Mouse (Mus musculus) midbrain, embryonic 11.5 days (tissue): ENCODE data around the gene Igfbp7. TPM values are rescaled to one million over a fixed set of nuclear protein-coding genes. Genes with fewer than 3 reads are reported as not detected.

Experiments
- ATAC-seq: fragments of 200-750 bp; cut with Nextera tagmentation; 2 replicates; pipeline ENCODE4 v1.8.0; 2017; ENCODE audit warnings: moderate TSS enrichment, moderate library complexity; ENCODE audit not compliant: low FRiP score
- DNase-seq: peaks from one replicate; pipeline ENCODE4 v3.0.0; 2015; ENCODE audit warnings: low spot score; ENCODE audit errors: missing footprints
- H3K27ac ChIP-seq: fragments of 300-500 bp; sonication (generic); 2 replicates; pipeline ENCODE4 v1.5.1; 2014; ENCODE audit warnings: low read depth, low read length
- H3K27me3 ChIP-seq: fragments of 300-500 bp; sonication (generic); 2 replicates; pipeline ENCODE4 v1.6.1; 2014; ENCODE audit warnings: mild to moderate bottlenecking, low read length, moderate library complexity, mixed read lengths; ENCODE audit not compliant: control insufficient read depth, insufficient read depth
- H3K36me3 ChIP-seq: fragments of 300-500 bp; sonication (generic); 2 replicates; pipeline ENCODE4 v1.6.1; 2014; ENCODE audit warnings: mild to moderate bottlenecking, low read length, moderate library complexity, mixed read lengths; ENCODE audit not compliant: control insufficient read depth, insufficient read depth
- H3K4me1 ChIP-seq: fragments of 300-500 bp; sonication (generic); 2 replicates; pipeline ENCODE4 v1.6.1; 2014; ENCODE audit warnings: low read length; ENCODE audit not compliant: control insufficient read depth, insufficient read depth
- H3K4me2 ChIP-seq: fragments of 300-500 bp; sonication (generic); 2 replicates; pipeline ENCODE4 v1.6.1; 2014; ENCODE audit warnings: mild to moderate bottlenecking, moderate library complexity
- H3K4me3 ChIP-seq: fragments of 300-500 bp; sonication (generic); 2 replicates; pipeline ENCODE4 v1.5.1; 2014; ENCODE audit warnings: low read depth, low read length
- H3K9ac ChIP-seq: fragments of 300-500 bp; sonication (generic); 2 replicates; pipeline ENCODE4 v1.6.1; 2014; ENCODE audit warnings: low read length
- H3K9me3 ChIP-seq: fragments of 300-500 bp; sonication (generic); 2 replicates; pipeline ENCODE4 v1.6.1; 2016; ENCODE audit warnings: low read length; ENCODE audit not compliant: control insufficient read depth
- WGBS: fragments of 180-500 bp; shearing (Covaris S2); extraction: QIAGEN DNeasy Blood & Tissue Kit; methylation state at CpG from one replicate; pipeline ENCODE4 v1.1.7; 2014; 5-methylcytosine and 5-hydroxymethylcytosine counted together
- polyA plus RNA-seq: library from polyadenylated mRNA; unstranded; fragments of >200 nt; fragmentation: Nextera tagmentation; extraction: Ambion mirVana; gene quantifications from 2 replicates; pipeline ENCODE4 v1.2.1, GENCODE M21; 2014

The Igfbp7 gene
- polyA plus RNA-seq, 1 experiment from 2014 or later: 25.1 TPM

- Histone ChIP-seq H3K4me2 (no peak overlapping the region), H3K27ac (no peak overlapping the region), H3K27me3 (no peaks in the 10 kb centered on the region), H3K4me3 (no peak overlapping the region), H3K4me1 (no peaks in the 10 kb centered on the region), H3K9me3 (no peaks in the 10 kb centered on the region), H3K9ac (no peak overlapping the region), H3K36me3 (no peaks in the 10 kb centered on the region)
- ATAC-seq: no peak
- no peak for DNase-seq
- 86% methylated on average over 9 of the region's 9 CpGs for WGBS
Measured at GRCm38 (mm10) chr5:77433561-77433960, 25.7 kb upstream of the Igfbp7 start.

- ATAC-seq (no peak), DNase-seq (no peak)
- WGBS: 64% methylated on average over 3 of the region's 3 CpGs
- Histone ChIP-seq H3K9ac (no peak overlapping the region), H3K36me3 (no peaks in the 10 kb centered on the region), H3K27me3 (no peaks in the 10 kb centered on the region), H3K9me3 (no peaks in the 10 kb centered on the region), H3K4me1 (no peaks in the 10 kb centered on the region), H3K4me2 (no peak overlapping the region), H3K27ac (no peak overlapping the region), H3K4me3 (no peak overlapping the region)
Measured at GRCm38 (mm10) chr5:77433119-77433518, 25.3 kb upstream of the Igfbp7 start.

GRCm38 (mm10) chr5:77432446-77432845 is 24.6 kb upstream of the Igfbp7 start:
- DNase-seq: no peak
- H3K9me3 ChIP-seq: no peaks in the 10 kb centered on the region
- WGBS: 75% methylated on average over 2 of the region's 2 CpGs

GRCm38 (mm10) chr5:77431068-77431467 is 23.2 kb upstream of the Igfbp7 start:
- no peaks in the 10 kb centered on the region for H3K9me3 ChIP-seq
- no peak for ATAC-seq

More at GRCm38 (mm10) chr5:77432446-77432845, 24.6 kb upstream of the Igfbp7 start:
- Histone ChIP-seq H3K4me1 (no peaks in the 10 kb centered on the region), H3K27ac (no peak overlapping the region), H3K4me3 (no peak overlapping the region), H3K4me2 (no peak overlapping the region), H3K36me3 (no peaks in the 10 kb centered on the region), H3K9ac (no peak overlapping the region), H3K27me3 (no peaks in the 10 kb centered on the region)
- ATAC-seq: no peak

GRCm38 (mm10) chr5:77430471-77430870 is 22.6 kb upstream of the Igfbp7 start:
- ATAC-seq (no peak), DNase-seq (no peak)
- Histone ChIP-seq H3K27ac (no peak overlapping the region), H3K4me1 (no peaks in the 10 kb centered on the region), H3K9ac (no peak overlapping the region), H3K27me3 (no peaks in the 10 kb centered on the region), H3K4me3 (no peak overlapping the region), H3K9me3 (no peaks in the 10 kb centered on the region), H3K4me2 (no peak overlapping the region), H3K36me3 (no peaks in the 10 kb centered on the region)
- 88% methylated on average over 11 of the region's 11 CpGs for WGBS

More at GRCm38 (mm10) chr5:77431068-77431467, 23.2 kb upstream of the Igfbp7 start:
- no peaks in the 10 kb centered on the region for H3K4me1 ChIP-seq
- no peaks in the 10 kb centered on the region for H3K27me3 ChIP-seq
- 84% methylated on average over 9 of the region's 9 CpGs for WGBS
- H3K4me3 ChIP-seq: no peak overlapping the region
- no peak overlapping the region for H3K9ac ChIP-seq
- no peaks in the 10 kb centered on the region for H3K36me3 ChIP-seq
- no peak overlapping the region for H3K27ac ChIP-seq
- no peak overlapping the region for H3K4me2 ChIP-seq
- DNase-seq: no peak

GRCm38 (mm10) chr5:77430049-77430448 is 22.2 kb upstream of the Igfbp7 start:
- Histone ChIP-seq H3K4me3 (no peak overlapping the region), H3K9ac (no peak overlapping the region), H3K4me2 (no peak overlapping the region), H3K4me1 (no peaks in the 10 kb centered on the region), H3K27ac (no peak overlapping the region), H3K9me3 (no peaks in the 10 kb centered on the region), H3K27me3 (no peaks in the 10 kb centered on the region), H3K36me3 (no peaks in the 10 kb centered on the region)
- no peak for DNase-seq
- WGBS: 93% methylated on average over 4 of the region's 4 CpGs
- ATAC-seq: no peak

GRCm38 (mm10) chr5:77428526-77428925 is 20.7 kb upstream of the Igfbp7 start:
- no peak overlapping the region for H3K9ac ChIP-seq
- H3K27me3 ChIP-seq: no peaks in the 10 kb centered on the region
- no peak overlapping the region for H3K4me3 ChIP-seq
- 90% methylated on average over 4 of the region's 4 CpGs for WGBS
- ATAC-seq (no peak), DNase-seq (no peak)
- no peaks in the 10 kb centered on the region for H3K36me3 ChIP-seq
- no peaks in the 10 kb centered on the region for H3K4me1 ChIP-seq
- H3K4me2 ChIP-seq: no peak overlapping the region
- H3K9me3 ChIP-seq: peaks cover 3% of the 10 kb centered on the region
- no peak overlapping the region for H3K27ac ChIP-seq

GRCm38 (mm10) chr5:77427986-77428385 is 20.1 kb upstream of the Igfbp7 start:
- H3K27ac ChIP-seq: no peak overlapping the region
- H3K4me3 ChIP-seq: no peak overlapping the region
- ATAC-seq: no peak
- peaks cover 3% of the 10 kb centered on the region for H3K9me3 ChIP-seq
- H3K4me1 ChIP-seq: no peaks in the 10 kb centered on the region
- no peaks in the 10 kb centered on the region for H3K27me3 ChIP-seq
- H3K36me3 ChIP-seq: no peaks in the 10 kb centered on the region
- DNase-seq: no peak
- no peak overlapping the region for H3K4me2 ChIP-seq
- H3K9ac ChIP-seq: no peak overlapping the region
- 93% methylated on average over 5 of the region's 5 CpGs for WGBS

- H3K27me3 ChIP-seq: no peaks in the 10 kb centered on the region
- no peak overlapping the region for H3K9ac ChIP-seq
- H3K4me3 ChIP-seq: no peak overlapping the region
- H3K36me3 ChIP-seq: no peaks in the 10 kb centered on the region
- 81% methylated on average over 7 of the region's 7 CpGs for WGBS
- H3K4me1 ChIP-seq: no peaks in the 10 kb centered on the region
- DNase-seq: no peak
- no peak overlapping the region for H3K4me2 ChIP-seq
- H3K9me3 ChIP-seq: peaks cover 3% of the 10 kb centered on the region
- ATAC-seq: no peak
- no peak overlapping the region for H3K27ac ChIP-seq
Measured at GRCm38 (mm10) chr5:77425721-77426500, 18.1 kb upstream of the Igfbp7 start.
